ENCODE assay signal across 9 mouse cellular contexts in the genomic region with DNA sequence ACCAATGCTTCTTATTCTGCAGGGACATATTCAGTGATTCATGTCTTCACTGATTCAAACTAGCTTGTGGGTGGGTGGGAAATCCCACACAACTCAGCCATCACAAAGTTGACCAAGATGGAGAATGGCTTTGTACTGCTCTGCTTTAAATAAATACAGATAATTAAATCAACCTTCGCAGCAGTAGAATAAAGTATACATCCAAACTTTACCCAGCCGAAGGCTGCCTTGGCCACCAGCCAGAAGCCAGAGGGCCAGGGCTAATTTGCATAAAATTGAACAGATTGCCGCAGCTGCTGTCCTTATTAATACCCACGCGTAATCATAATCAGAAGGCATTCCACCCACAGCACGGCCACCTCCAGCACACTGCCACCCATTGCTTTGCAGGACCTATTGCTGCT.
DNase-seq lines count a peak whose midpoint lies in the region; ATAC-seq lines count a peak whose summit lies in the region.
"Had no signal": no experiment of that assay in that cellular context is flagged by ENCODE, and none has a peak within 500 bp of the region (broad histone marks: within the 10 kb centered on the region; RNA-seq: fewer than 3 reads in every experiment).

No protein-coding gene starts in this region.

- H3K9ac ChIP-seq in liver, embryonic 12.5 days, result no peak overlapping the region
- no peak overlapping the region for H3K9ac ChIP-seq in forebrain, embryonic 12.5 days
- H3K9ac ChIP-seq in intestine, embryonic 14.5 days (ENCODE audit: low read length), result no peak overlapping the region

- ATAC-seq in liver, embryonic 12.5 days, result no peak
- ATAC-seq in forebrain, embryonic 12.5 days (ENCODE audit: low FRiP score), result peak; percentile 89
- ATAC-seq in intestine, embryonic 14.5 days (replicated peaks; ENCODE audit: low FRiP score, low TSS enrichment, low read depth), result no peak
- no peak for ATAC-seq in megakaryocyte, adult 5-6 weeks (ENCODE audit: poor library complexity, severe bottlenecking)
- ATAC-seq: Patski had no signal

- no peaks in the 10 kb centered on the region for H3K36me3 ChIP-seq in liver, embryonic 12.5 days
- H3K36me3 ChIP-seq in forebrain, embryonic 12.5 days (replicated peaks), result no peaks in the 10 kb centered on the region
- H3K36me3 ChIP-seq in intestine, embryonic 14.5 days (ENCODE audit: control insufficient read depth, insufficient read depth, low read length), result no peaks in the 10 kb centered on the region

- H3K4me1 ChIP-seq in liver, embryonic 12.5 days, result no peaks in the 10 kb centered on the region
- peaks cover 19% of the 10 kb centered on the region for H3K4me1 ChIP-seq in forebrain, embryonic 12.5 days
- H3K4me1 ChIP-seq in intestine, embryonic 14.5 days (replicated peaks; ENCODE audit: control insufficient read depth, insufficient read depth, low read length), result peaks cover 6% of the 10 kb centered on the region

- peak; percentile 2 for DNase-seq in liver
- peak; percentile 56 for DNase-seq in intestine, embryonic 14.5 days (ENCODE audit: low spot score)
- peak; percentile 9 for DNase-seq in mesoderm, embryonic 11.5 days (ENCODE audit: low read depth, low spot score)
- no peak for DNase-seq in urinary bladder, postnatal 14 days (ENCODE audit: low spot score)
- no peak for DNase-seq in B cell, adult 2 months

- WGBS in liver, embryonic 12.5 days (ENCODE audit: insufficient replicate concordance), result 72% methylated on average over 6 of the region's 6 CpGs
- WGBS in forebrain, embryonic 12.5 days, result 18% methylated on average over 6 of the region's 6 CpGs
- 53% methylated on average over 6 of the region's 6 CpGs for WGBS in intestine, embryonic 14.5 days

- no peaks in the 10 kb centered on the region for H3K9me3 ChIP-seq in liver, embryonic 12.5 days (replicated peaks)
- no peaks in the 10 kb centered on the region for H3K9me3 ChIP-seq in forebrain, embryonic 12.5 days
- no peaks in the 10 kb centered on the region for H3K9me3 ChIP-seq in intestine, embryonic 14.5 days (ENCODE audit: control insufficient read depth, low read length)

- no peak overlapping the region for H3K4me3 ChIP-seq in liver, embryonic 12.5 days
- no peak overlapping the region for H3K4me3 ChIP-seq in forebrain, embryonic 12.5 days (replicated peaks)
- no peak overlapping the region for H3K4me3 ChIP-seq in intestine, embryonic 14.5 days (ENCODE audit: low read depth, low read length)

- H3K27ac ChIP-seq in liver, embryonic 12.5 days, result no peak overlapping the region
- H3K27ac ChIP-seq in forebrain, embryonic 12.5 days, result 0 out of 2 replicates have a peak overlapping the region, but pooled peaks have one; percentile 61
- H3K27ac ChIP-seq in intestine, embryonic 14.5 days (ENCODE audit: low read depth), result 0 out of 2 replicates have a peak overlapping the region, but pooled peaks have one; percentile 2

- no peaks in the 10 kb centered on the region for H3K27me3 ChIP-seq in liver, embryonic 12.5 days (replicated peaks)
- no peaks in the 10 kb centered on the region for H3K27me3 ChIP-seq in forebrain, embryonic 12.5 days
- no peaks in the 10 kb centered on the region for H3K27me3 ChIP-seq in intestine, embryonic 14.5 days (replicated peaks; ENCODE audit: control insufficient read depth, insufficient read depth, low read length)
- H3K27me3 ChIP-seq: Patski had no signal

- no peak overlapping the region for H3K4me2 ChIP-seq in liver, embryonic 12.5 days
- H3K4me2 ChIP-seq in forebrain, embryonic 12.5 days, result peak overlapping the region; percentile 15
- peak overlapping the region; percentile 34 for H3K4me2 ChIP-seq in intestine, embryonic 14.5 days (ENCODE audit: low read length)

Comparison
In these comparisons a context has a peak if more than half of its experiments do, and no peak if none do; other contexts are left out.
1. DNase-seq: peak in liver (single experiment), intestine, embryonic 14.5 days (single experiment) and mesoderm, embryonic 11.5 days (single experiment); none in urinary bladder, postnatal 14 days (single experiment) and B cell, adult 2 months (0 of 2).